Mouse (Mus musculus): ENCODE data around the gene Pard3b.

DNA sequence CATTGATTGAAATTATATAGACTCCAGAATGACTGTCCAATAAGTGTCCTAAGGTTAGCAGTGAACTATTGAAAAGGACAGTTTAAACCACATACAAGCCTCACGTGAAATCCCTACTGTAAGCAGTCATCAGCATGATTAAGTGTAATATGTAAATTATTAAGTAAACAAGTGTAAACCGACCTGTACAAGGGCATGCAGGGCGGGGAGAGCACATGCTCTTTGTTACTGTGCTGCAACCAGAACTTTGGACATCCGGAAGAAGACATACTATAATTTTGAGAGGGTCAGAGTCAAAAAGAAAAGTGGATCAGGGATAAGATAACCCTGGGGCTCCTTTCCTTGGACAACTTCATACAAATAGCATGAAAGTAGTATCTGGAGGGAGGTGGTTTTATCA, 749.4 kb downstream of the Pard3b start:
- TF ChIP-seq POLR2A (IDR thresholded peaks at IDR 0.05; ENCODE audit: extremely low read depth, insufficient read depth, low read length) (no peak), CTCF (IDR thresholded peaks at IDR 0.05; ENCODE audit: low read depth, low read length) (no peak)

Data from liver, adult 2 months (tissue).